Mouse (Mus musculus): ENCODE results near the gene Smad1. TPM values are rescaled to one million over a fixed set of nuclear protein-coding genes. Genes with fewer than 3 reads are reported as not detected.

The Smad1 gene
- total RNA-seq, 2 experiments from 2014 or later, result 29.0 to 33.2 TPM

GRCm38 (mm10) chr8:79360774-79361527 lies 38.4 kb downstream of the Smad1 start:
- DNase-seq (ENCODE audit: low spot score in 2 of 2), result no peak

- DNase-seq (ENCODE audit: low spot score in 2 of 2), result no peak
Measured at GRCm38 (mm10) chr8:79360302-79360701, 39.0 kb downstream of the Smad1 start.

- peak; percentile 35 to 38 for DNase-seq (ENCODE audit: low spot score in 2 of 2)
Measured at GRCm38 (mm10) chr8:79355721-79356434, 43.4 kb downstream of the Smad1 start.

- no peak for DNase-seq (ENCODE audit: low spot score in 2 of 2)
Measured at GRCm38 (mm10) chr8:79354009-79354408, 45.3 kb downstream of the Smad1 start.

GRCm38 (mm10) chr8:79351916-79352315 lies 47.4 kb downstream of the Smad1 start:
- DNase-seq (ENCODE audit: low spot score in 2 of 2), result peak; percentile 26 to 47

GRCm38 (mm10) chr8:79350805-79351204 lies 48.5 kb downstream of the Smad1 start:
- DNase-seq (ENCODE audit: low spot score in 2 of 2), result no peak

GRCm38 (mm10) chr8:79350094-79350593 lies 49.2 kb downstream of the Smad1 start:
- DNase-seq (ENCODE audit: low spot score in 2 of 2), result peak; percentile 70 to 71

GRCm38 (mm10) chr8:79346414-79346813 lies 52.9 kb downstream of the Smad1 start:
- no peak for DNase-seq (ENCODE audit: low spot score in 2 of 2)

GRCm38 (mm10) chr8:79345856-79346255 lies 53.5 kb downstream of the Smad1 start:
- no peak for DNase-seq (ENCODE audit: low spot score in 2 of 2)

- no peak for DNase-seq (ENCODE audit: low spot score in 2 of 2)
Measured at GRCm38 (mm10) chr8:79341236-79341635, 58.1 kb downstream of the Smad1 start.

- peak; percentile 49 to 55 for DNase-seq (ENCODE audit: low spot score in 2 of 2)
Measured at GRCm38 (mm10) chr8:79339555-79339954, 59.8 kb downstream of the Smad1 start.

GRCm38 (mm10) chr8:79338619-79339018 lies 60.7 kb downstream of the Smad1 start:
- DNase-seq (ENCODE audit: low spot score in 2 of 2), result peak in 1 of 2 experiments; percentile 5

- DNase-seq (ENCODE audit: low spot score in 2 of 2), result peak in 1 of 2 experiments; percentile 5
Measured at GRCm38 (mm10) chr8:79332109-79332900, 67.0 kb downstream of the Smad1 start.

- no peak for DNase-seq (ENCODE audit: low spot score in 2 of 2)
Measured at GRCm38 (mm10) chr8:79331571-79331970, 67.7 kb downstream of the Smad1 start.

- DNase-seq (ENCODE audit: low spot score in 2 of 2), result peak in 1 of 2 experiments; percentile 5
Measured at GRCm38 (mm10) chr8:79331017-79331416, 68.3 kb downstream of the Smad1 start.

GRCm38 (mm10) chr8:79329735-79330134 lies 69.6 kb downstream of the Smad1 start:
- DNase-seq (ENCODE audit: low spot score in 2 of 2), result no peak

GRCm38 (mm10) chr8:79329182-79329581 lies 70.1 kb downstream of the Smad1 start:
- peak in 1 of 2 experiments; percentile 4 for DNase-seq (ENCODE audit: low spot score in 2 of 2)

GRCm38 (mm10) chr8:79325510-79325909 lies 73.8 kb downstream of the Smad1 start:
- peak in 1 of 2 experiments; percentile 7 for DNase-seq (ENCODE audit: low spot score in 2 of 2)

GRCm38 (mm10) chr8:79324928-79325327 lies 74.4 kb downstream of the Smad1 start:
- peak in 1 of 2 experiments; percentile 7 for DNase-seq (ENCODE audit: low spot score in 2 of 2)

GRCm38 (mm10) chr8:79324036-79324435 lies 75.3 kb downstream of the Smad1 start:
- peak in 1 of 2 experiments; percentile 5 for DNase-seq (ENCODE audit: low spot score in 2 of 2)

GRCm38 (mm10) chr8:79323121-79323520 lies 76.2 kb downstream of the Smad1 start:
- DNase-seq (ENCODE audit: low spot score in 2 of 2), result peak in 1 of 2 experiments; percentile 6
